Mouse (Mus musculus) erythroblast, embryonic 14.5 days (primary cell): ENCODE measurements around the gene Usp5. TPM values are rescaled to one million over a fixed set of nuclear protein-coding genes. Genes with fewer than 3 reads are reported as not detected.
"Not testable (repeated sequence)": the region's sequence is repeated elsewhere in the genome, so short reads cannot be mapped to it uniquely, and the experiment has no call there.

Experiments used
- H3K27me3 ChIP-seq: 2 replicates; pipeline ENCODE4 v1.6.1; 2012; ENCODE audit warnings: inconsistent platforms; ENCODE audit not compliant: control insufficient read depth
- H3K36me3 ChIP-seq: 2 replicates; pipeline ENCODE4 v1.6.1; 2012; ENCODE audit warnings: mild to moderate bottlenecking, inconsistent platforms; ENCODE audit not compliant: control insufficient read depth
- H3K4me1 ChIP-seq: 2 replicates; pipeline ENCODE4 v1.6.1; 2012; ENCODE audit warnings: inconsistent platforms; ENCODE audit not compliant: control insufficient read depth
- H3K4me3 ChIP-seq: replicated peaks from 2 replicates; pipeline ENCODE3; 2012; ENCODE audit warnings: moderate library complexity, mild to moderate bottlenecking, inconsistent platforms
- H3K9me3 ChIP-seq: 2 replicates; pipeline ENCODE4 v1.6.1; 2012; ENCODE audit warnings: low read length, inconsistent platforms, mixed read lengths; ENCODE audit not compliant: control insufficient read depth
- GATA1 ChIP-seq: IDR thresholded peaks from 2 replicates; pipeline ENCODE4 v1.6.1; 2012; ENCODE audit warnings: low read length, inconsistent platforms, mixed read lengths
- TAL1 ChIP-seq: IDR thresholded peaks from 3 replicates; pipeline ENCODE4 v1.6.1; 2012; ENCODE audit warnings: low read length, inconsistent platforms, mixed read lengths
- polyA plus RNA-seq: library from polyadenylated mRNA; stranded (reverse); fragments of >175 nt; gene quantifications from 2 replicates; pipeline ENCODE4 v1.2.3, GENCODE M21; 2012

Gene Usp5
- polyA plus RNA-seq, 1 experiment: 4.6 TPM

GRCm38 (mm10) chr6:124809775-124810538 lies 19.3 kb downstream of the Usp5 start:
- Histone ChIP-seq H3K4me3 (peak overlapping the region; percentile 72), H3K4me1 (peaks cover 85% of the 10 kb centered on the region), H3K36me3 (peaks cover 35% of the 10 kb centered on the region), H3K9me3 (no peaks in the 10 kb centered on the region), H3K27me3 (no peaks in the 10 kb centered on the region)
- TF ChIP-seq GATA1 (no peak), TAL1 (no peak)

GRCm38 (mm10) chr6:124809052-124809774 lies 20.1 kb downstream of the Usp5 start:
- Histone ChIP-seq H3K9me3 (no peaks in the 10 kb centered on the region), H3K36me3 (peaks cover 33% of the 10 kb centered on the region), H3K4me1 (peaks cover 79% of the 10 kb centered on the region), H3K27me3 (no peaks in the 10 kb centered on the region), H3K4me3 (peak overlapping the region; percentile 72)
- no peak for TF ChIP-seq GATA1
- TF ChIP-seq TAL1: no peak

GRCm38 (mm10) chr6:124808358-124809012 lies 20.8 kb downstream of the Usp5 start, which contains the start of gene Spsb2:
Gene Spsb2 (plus strand): TSS chr6:124808661.
- TF ChIP-seq TAL1: no peak
- TF ChIP-seq GATA1: no peak
- Histone ChIP-seq H3K9me3 (no peaks in the 10 kb centered on the region), H3K27me3 (no peaks in the 10 kb centered on the region), H3K4me3 (peak within 1 kb of the TSS; percentile 72), H3K4me1 (peaks cover 73% of the 10 kb centered on the region), H3K36me3 (peaks cover 33% of the 10 kb centered on the region)

GRCm38 (mm10) chr6:124807986-124808357 lies 21.3 kb downstream of the Usp5 start:
- TF ChIP-seq GATA1: no peak
- TF ChIP-seq TAL1: no peak
- no peaks in the 10 kb centered on the region for H3K9me3 ChIP-seq
- peaks cover 33% of the 10 kb centered on the region for H3K36me3 ChIP-seq
- H3K4me1 ChIP-seq: peaks cover 67% of the 10 kb centered on the region
- H3K27me3 ChIP-seq: no peaks in the 10 kb centered on the region; the same call in 1 of the 2 replicates
- H3K4me3 ChIP-seq: peak overlapping the region; percentile 72

GRCm38 (mm10) chr6:124807366-124807765 lies 21.9 kb downstream of the Usp5 start:
- Histone ChIP-seq H3K4me3 (no peak overlapping the region), H3K9me3 (no peaks in the 10 kb centered on the region), H3K4me1 (peaks cover 61% of the 10 kb centered on the region), H3K36me3 (peaks cover 28% of the 10 kb centered on the region), H3K27me3 (no peaks in the 10 kb centered on the region; the same call in 1 of the 2 replicates)
- TF ChIP-seq GATA1: no peak
- no peak for TF ChIP-seq TAL1

- peaks cover 20% of the 10 kb centered on the region for H3K36me3 ChIP-seq
- H3K27me3 ChIP-seq: no peaks in the 10 kb centered on the region; the same call in 1 of the 2 replicates
- H3K4me1 ChIP-seq: peaks cover 54% of the 10 kb centered on the region
- TF ChIP-seq TAL1 (no peak), GATA1 (no peak)
- peak overlapping the region; percentile 64 for H3K4me3 ChIP-seq
- no peaks in the 10 kb centered on the region for H3K9me3 ChIP-seq
Measured at GRCm38 (mm10) chr6:124806446-124807140, 22.7 kb downstream of the Usp5 start.

GRCm38 (mm10) chr6:124805341-124806321 lies 23.7 kb downstream of the Usp5 start:
- peaks cover 47% of the 10 kb centered on the region for H3K4me1 ChIP-seq
- peaks cover 10% of the 10 kb centered on the region for H3K36me3 ChIP-seq
- no peaks in the 10 kb centered on the region; the same call in 1 of the 2 replicates for H3K27me3 ChIP-seq
- H3K4me3 ChIP-seq: peak overlapping the region; percentile 64
- TF ChIP-seq TAL1 (no peak), GATA1 (no peak)
- H3K9me3 ChIP-seq: no peaks in the 10 kb centered on the region

- Histone ChIP-seq H3K36me3 (no peaks in the 10 kb centered on the region), H3K27me3 (no peaks in the 10 kb centered on the region; the same call in 1 of the 2 replicates), H3K9me3 (no peaks in the 10 kb centered on the region), H3K4me1 (peaks cover 38% of the 10 kb centered on the region), H3K4me3 (no peak overlapping the region)
- TF ChIP-seq TAL1: no peak
- no peak for TF ChIP-seq GATA1
Measured at GRCm38 (mm10) chr6:124804341-124804740, 24.9 kb downstream of the Usp5 start.

- H3K27me3 ChIP-seq, H3K9me3 ChIP-seq, H3K4me3 ChIP-seq, H3K36me3 ChIP-seq: not testable (repeated sequence)
- peaks cover 31% of the 10 kb centered on the region for H3K4me1 ChIP-seq
Measured at GRCm38 (mm10) chr6:124803691-124804090, 25.6 kb downstream of the Usp5 start.
